Mouse (Mus musculus) lung, postnatal 14 days (tissue): ENCODE measurements around the gene Aqp6.

Experiments
- DNase-seq: peaks from one replicate; pipeline ENCODE4 v3.0.0; 2021

Aqp6 gene

GRCm38 (mm10) chr15:99599245-99600070 is 1.7 kb upstream of the Aqp6 start:
- DNase-seq, result no peak

GRCm38 (mm10) chr15:99601823-99602120 is 572 bp downstream of the Aqp6 start:
- DNase-seq, result no peak

GRCm38 (mm10) chr15:99602206-99602820 is 1.1 kb downstream of the Aqp6 start:
- no peak for DNase-seq

- no peak for DNase-seq
These were observed 2.0 kb downstream of the Aqp6 start for GRCm38 (mm10) chr15:99603216-99603615.

- DNase-seq, result no peak
These were observed 4.4 kb downstream of the Aqp6 start for GRCm38 (mm10) chr15:99605595-99605994.

- no peak for DNase-seq
These were observed 5.3 kb downstream of the Aqp6 start for GRCm38 (mm10) chr15:99606515-99606914.

- no peak for DNase-seq
These were observed 6.4 kb downstream of the Aqp6 start for GRCm38 (mm10) chr15:99607388-99608113.

GRCm38 (mm10) chr15:99608382-99609125 is 7.4 kb downstream of the Aqp6 start:
- DNase-seq, result no peak

- DNase-seq, result no peak
These were observed 10.4 kb downstream of the Aqp6 start for GRCm38 (mm10) chr15:99611563-99611962.

- peak; percentile 37 for DNase-seq
These were observed 13.1 kb downstream of the Aqp6 start for GRCm38 (mm10) chr15:99614273-99614672.

- no peak for DNase-seq
These were observed 13.6 kb downstream of the Aqp6 start for GRCm38 (mm10) chr15:99614753-99615152.

GRCm38 (mm10) chr15:99615246-99615645 is 14.0 kb downstream of the Aqp6 start:
- DNase-seq, result no peak

GRCm38 (mm10) chr15:99618595-99618994 is 17.4 kb downstream of the Aqp6 start:
- no peak for DNase-seq

GRCm38 (mm10) chr15:99619821-99620220 is 18.6 kb downstream of the Aqp6 start:
- DNase-seq, result no peak

GRCm38 (mm10) chr15:99622063-99622462 is 20.9 kb downstream of the Aqp6 start:
- DNase-seq, result no peak

- DNase-seq, result no peak
These were observed 30.4 kb downstream of the Aqp6 start for GRCm38 (mm10) chr15:99631618-99632017.

GRCm38 (mm10) chr15:99634702-99635101 is 33.5 kb downstream of the Aqp6 start:
- no peak for DNase-seq

- DNase-seq, result no peak
These were observed 36.4 kb downstream of the Aqp6 start for GRCm38 (mm10) chr15:99637405-99638123.

- DNase-seq, result no peak
These were observed 36.9 kb downstream of the Aqp6 start for GRCm38 (mm10) chr15:99638124-99638485.

- no peak for DNase-seq
These were observed 41.4 kb downstream of the Aqp6 start for GRCm38 (mm10) chr15:99642622-99643021.

GRCm38 (mm10) chr15:99643832-99644231 is 42.6 kb downstream of the Aqp6 start:
- DNase-seq, result no peak

- no peak for DNase-seq
These were observed 43.6 kb downstream of the Aqp6 start for GRCm38 (mm10) chr15:99644776-99645175.

- no peak for DNase-seq
These were observed 47.1 kb downstream of the Aqp6 start for GRCm38 (mm10) chr15:99648326-99648725.
